24 mouse cellular contexts compared by ENCODE assay signal in genomic region chr16:48911184-48911583, GRCm38 (mm10). TPM values are rescaled to one million over a fixed set of nuclear protein-coding genes. Genes with fewer than 3 reads are reported as not detected.
"Had no signal": no experiment of that assay in that cellular context is flagged by ENCODE, and none has a peak within 500 bp of the region (broad histone marks: within the 10 kb centered on the region; RNA-seq: fewer than 3 reads in every experiment).

No protein-coding gene starts in this region.

- H3K4me3 ChIP-seq: layer of hippocampus, adult 2 months; limb, embryonic 13.5 days; midbrain, embryonic 12.5 days; midbrain, embryonic 15.5 days; neural tube, embryonic 12.5 days; neural tube, embryonic 15.5 days; stomach, embryonic 15.5 days had no signal

- H3K9me3 ChIP-seq: limb, embryonic 13.5 days; midbrain, embryonic 12.5 days; midbrain, embryonic 15.5 days; neural tube, embryonic 12.5 days; neural tube, embryonic 15.5 days; stomach, embryonic 15.5 days had no signal

- H3K36me3 ChIP-seq: limb, embryonic 13.5 days; midbrain, embryonic 12.5 days; midbrain, embryonic 15.5 days; neural tube, embryonic 12.5 days; neural tube, embryonic 15.5 days; stomach, embryonic 15.5 days had no signal

- H3K27me3 ChIP-seq: limb, embryonic 13.5 days; midbrain, embryonic 12.5 days; midbrain, embryonic 15.5 days; neural tube, embryonic 12.5 days; neural tube, embryonic 15.5 days; stomach, embryonic 15.5 days had no signal

- H3K4me1 ChIP-seq: limb, embryonic 13.5 days; midbrain, embryonic 12.5 days; midbrain, embryonic 15.5 days; neural tube, embryonic 12.5 days; neural tube, embryonic 15.5 days; stomach, embryonic 15.5 days had no signal

- H3K4me2 ChIP-seq: limb, embryonic 13.5 days; midbrain, embryonic 12.5 days; midbrain, embryonic 15.5 days; neural tube, embryonic 12.5 days; neural tube, embryonic 15.5 days; stomach, embryonic 15.5 days had no signal

- ATAC-seq: intestine, postnatal 0 days; midbrain, embryonic 15.5 days had no signal

- H3K9ac ChIP-seq: limb, embryonic 13.5 days; midbrain, embryonic 12.5 days; midbrain, embryonic 15.5 days; neural tube, embryonic 12.5 days; neural tube, embryonic 15.5 days; stomach, embryonic 15.5 days had no signal

- DNase-seq: kidney, adult 2 months; kidney, postnatal 25 days; layer of hippocampus, adult 9-11 months; left cerebral cortex, postnatal 4 days; lung, adult 2 months; lung, postnatal 14 days; right cerebral cortex, adult 18-20 months; right cerebral cortex, postnatal 25 days; spleen, adult 18-20 months; thymus, postnatal 36 days had no signal

- H3K27ac ChIP-seq: kidney, postnatal 0 days; layer of hippocampus, adult 2 months; limb, embryonic 13.5 days; midbrain, embryonic 12.5 days; midbrain, embryonic 15.5 days; neural tube, embryonic 12.5 days; neural tube, embryonic 15.5 days; stomach, embryonic 15.5 days had no signal

RNA-seq across cellular contexts. Expression of gene Retnlg, which starts 38.8 kb away (rescaled TPM):
- total RNA-seq: layer of hippocampus, adult 2 months; layer of hippocampus, postnatal 25 days; left cerebral cortex, adult 18-20 months; left cerebral cortex, postnatal 4 days; liver, adult 2 months had no signal
- polyA plus RNA-seq: intestine, embryonic 14.5 days; kidney, embryonic 14.5 days; limb, embryonic 13.5 days; midbrain, embryonic 12.5 days; midbrain, embryonic 15.5 days had no signal
